Mouse (Mus musculus) G1E (cell line): ENCODE results near the gene Kif26a.

Source experiments
- CTCF ChIP-seq: IDR thresholded peaks from 2 replicates; pipeline ENCODE4 v1.5.1; 2012; ENCODE audit warnings: low read depth, low read length, inconsistent platforms, mixed read lengths
- GATA1 ChIP-seq: IDR thresholded peaks from 2 replicates; pipeline ENCODE4 v1.6.1; 2012; ENCODE audit warnings: borderline replicate concordance, low read length, inconsistent platforms, mixed read lengths
- GATA2 ChIP-seq: IDR thresholded peaks from 2 replicates; pipeline ENCODE4 v1.6.1; 2012; ENCODE audit warnings: low read depth, low read length, inconsistent platforms, borderline replicate concordance
- POLR2AphosphoS5 ChIP-seq: IDR thresholded peaks from 2 replicates; pipeline ENCODE4 v1.6.1; 2012; ENCODE audit warnings: low read depth, low read length, inconsistent platforms; ENCODE audit not compliant: insufficient replicate concordance
- TAL1 ChIP-seq: conservative IDR thresholded peaks from 2 replicates; pipeline ENCODE4 v1.6.1; 2012; ENCODE audit warnings: low read depth, low read length, inconsistent platforms, mixed read lengths

DNA sequence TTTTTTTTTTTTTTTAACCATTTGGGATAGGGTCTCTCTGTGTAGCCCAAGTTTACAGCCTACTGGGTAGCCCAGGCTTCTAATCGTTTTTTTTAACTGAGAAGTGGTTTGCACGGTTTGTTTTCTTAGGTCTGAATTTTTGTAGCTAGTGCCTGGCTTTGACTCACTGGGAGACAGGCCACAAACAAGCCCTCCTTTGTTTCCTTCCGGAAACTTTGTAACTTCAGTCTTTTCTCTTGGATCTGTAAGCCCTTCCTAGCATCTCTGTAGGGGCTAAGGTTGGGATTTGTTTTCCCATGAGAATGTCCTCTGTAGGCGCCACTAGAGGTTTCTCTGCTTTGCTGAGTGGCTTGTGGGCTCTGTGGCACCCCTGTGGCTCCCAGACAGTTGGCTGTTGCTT, 45.9 kb upstream of the Kif26a start:
- TF ChIP-seq CTCF (no peak), GATA1 (no peak), TAL1 (no peak), POLR2AphosphoS5 (no peak), GATA2 (no peak)
